Mouse (Mus musculus): ENCODE data around the gene Plekha1.

GRCm38 (mm10) chr7:130900233-130900848 lies 34.8 kb downstream of the Plekha1 start:
- no peak for TF ChIP-seq CTCF (conservative IDR thresholded peaks at IDR 0.05; ENCODE audit: insufficient read depth, insufficient read length, low read depth, low read length)
- no peak for TF ChIP-seq POLR2A (IDR thresholded peaks at IDR 0.05; ENCODE audit: low read depth, low read length)

Measured in kidney, adult 2 months (tissue).